Mouse (Mus musculus) spleen, postnatal 10 days (tissue): ENCODE measurements around the gene Ccdc17.
A peak's percentile ranks its signal among the peaks of the same experiment; 100 is the strongest.

Source experiments
- DNase-seq, 2 experiments: peaks; one replicate each; pipeline ENCODE4 v3.0.0; 2021 to 2022; ENCODE audit warnings: low spot score in 2 of 2

Ccdc17 gene

DNA sequence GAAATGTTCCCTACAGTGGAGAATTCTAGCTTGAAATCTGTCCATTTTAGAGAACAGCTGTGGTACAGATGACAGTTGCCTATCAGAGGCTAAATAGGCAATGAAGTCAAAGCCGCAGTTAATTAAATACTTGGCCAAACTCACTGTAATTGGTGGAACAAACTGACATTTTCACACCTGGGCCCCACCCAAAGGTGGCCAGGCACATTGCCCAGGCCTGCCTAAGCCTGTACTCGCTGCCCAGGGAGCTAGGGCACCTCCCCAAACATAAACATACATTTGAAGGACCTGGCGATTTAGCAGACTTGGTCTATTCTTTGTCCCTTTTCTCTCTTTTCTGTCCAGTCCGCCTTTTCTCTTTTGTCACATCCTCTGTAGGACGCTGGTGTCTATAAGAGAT, at the start of gene Ccdc17:
Ccdc17 (plus strand) TSS at position 276 of the 400 bp plus-strand sequence.
- no peak for DNase-seq

- no peak for DNase-seq
Observed at GRCm38 (mm10) chr4:116550432-116550831, 46.0 kb upstream of the Ccdc17 start.

DNA sequence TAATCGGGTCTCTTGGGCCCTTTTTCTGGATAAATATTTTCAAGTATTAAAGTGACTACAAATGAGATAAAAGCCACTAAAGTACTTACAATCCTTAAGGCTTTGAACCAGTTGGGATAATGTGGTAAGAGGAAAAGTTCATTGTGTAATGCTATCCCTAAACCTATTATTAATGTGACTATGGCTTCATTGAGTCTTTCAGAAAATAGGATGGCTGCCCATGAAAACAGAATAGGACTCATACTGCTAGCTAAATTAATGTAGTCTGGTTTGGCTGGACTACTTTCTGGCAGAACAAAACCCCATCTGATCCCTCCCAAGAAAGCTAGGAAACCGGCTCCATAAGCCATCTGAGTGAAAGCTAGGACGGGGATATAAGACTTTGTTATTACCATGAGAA, 43.4 kb upstream of the Ccdc17 start:
- DNase-seq: no peak

DNA sequence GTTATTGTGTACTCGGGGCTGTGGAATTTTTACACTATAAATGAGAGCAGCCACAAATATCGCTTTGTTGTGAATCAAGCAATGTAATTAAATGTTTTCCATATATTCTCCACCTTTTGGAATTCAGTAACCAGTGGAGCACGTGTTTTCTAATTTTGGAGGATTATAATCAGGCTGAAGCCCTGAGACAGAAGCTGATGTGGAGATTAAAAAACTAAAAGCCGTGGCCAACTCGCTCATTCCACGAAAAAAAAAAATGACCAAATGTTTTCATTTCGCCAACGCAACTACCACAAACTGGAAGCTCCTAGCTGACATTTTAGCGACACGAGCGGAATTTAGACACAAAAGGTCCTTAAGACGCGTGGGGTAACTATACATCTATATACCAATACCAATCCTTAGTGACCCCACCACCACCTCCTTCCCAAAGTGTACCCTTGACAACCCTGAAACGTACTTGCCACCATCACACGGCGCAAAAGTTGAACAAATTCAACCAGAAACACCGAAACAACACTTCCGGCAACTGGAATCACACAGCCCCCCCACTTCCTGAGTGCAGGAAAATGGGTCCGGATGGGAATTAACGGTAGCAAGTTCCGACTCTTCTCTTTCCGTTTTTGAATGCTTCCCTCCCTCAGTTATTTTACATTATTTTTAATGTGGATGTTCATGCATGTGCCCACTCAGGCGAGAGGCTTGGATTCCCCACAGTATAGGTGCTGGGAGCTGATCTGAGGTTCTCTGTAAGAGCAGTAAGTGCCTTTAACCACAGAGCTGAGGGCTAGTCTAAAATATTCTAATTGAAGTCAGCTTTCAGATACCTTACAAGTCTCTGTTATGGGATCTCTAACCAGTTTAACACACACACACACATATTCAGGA, 40.8 kb upstream of the Ccdc17 start, which contains the start of gene Tmem69:
Tmem69 (minus strand) TSS at position 524 of the 888 bp plus-strand sequence.
- peak; percentile 75 to 84 for DNase-seq

- DNase-seq: peak; percentile 90 to 96
Observed at GRCm38 (mm10) chr4:116556561-116557305, 39.7 kb upstream of the Ccdc17 start.

DNA sequence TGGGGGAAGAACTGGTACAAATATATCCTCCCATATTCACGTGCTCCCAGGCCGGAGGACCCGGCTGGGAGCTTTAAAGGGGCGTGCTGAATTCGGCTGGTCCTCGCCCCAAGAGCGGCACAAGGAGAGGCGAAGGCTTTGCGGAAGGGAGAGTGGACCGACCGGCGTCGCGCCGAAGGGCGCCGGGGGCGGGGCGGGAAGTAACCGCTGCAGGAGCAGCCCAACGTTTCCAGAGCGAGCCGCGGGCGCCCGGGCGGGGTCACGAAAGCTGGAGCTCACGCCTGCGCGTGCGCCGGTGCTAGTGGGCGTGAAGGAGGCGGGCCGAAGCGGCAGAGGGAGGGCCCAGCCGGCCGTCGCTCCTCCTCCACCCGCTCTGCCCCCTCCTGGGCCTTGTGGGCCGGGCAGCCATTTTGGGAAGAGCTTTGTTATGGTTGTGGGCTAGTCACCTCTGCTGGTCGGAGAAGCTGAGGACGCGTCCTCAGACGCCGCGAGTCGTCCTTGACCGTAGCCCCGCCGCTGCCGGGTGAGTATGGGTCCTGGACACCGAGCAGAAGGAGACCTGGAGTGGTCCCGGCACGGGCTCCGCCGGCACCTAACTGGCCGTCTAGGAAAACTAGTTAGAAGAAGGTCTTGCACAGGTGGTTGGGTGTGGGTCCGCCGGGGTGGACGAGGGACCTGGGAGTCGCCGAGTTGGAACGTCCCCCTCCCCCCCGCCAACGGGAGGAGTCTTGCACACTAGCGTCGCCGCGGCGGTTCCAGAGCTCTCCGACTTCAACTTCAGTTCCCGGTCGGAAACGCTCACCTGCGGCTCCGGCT, 38.9 kb upstream of the Ccdc17 start, which contains the start of gene Gpbp1l1:
Gpbp1l1 (plus strand) TSS at position 353 of the 816 bp plus-strand sequence.
- DNase-seq: peak; percentile 97 to 98

GRCm38 (mm10) chr4:116558151-116558882, 38.1 kb upstream of the Ccdc17 start:
- no peak for DNase-seq

- DNase-seq: no peak
Observed at GRCm38 (mm10) chr4:116595793-116596192, 661 bp upstream of the Ccdc17 start.

DNA sequence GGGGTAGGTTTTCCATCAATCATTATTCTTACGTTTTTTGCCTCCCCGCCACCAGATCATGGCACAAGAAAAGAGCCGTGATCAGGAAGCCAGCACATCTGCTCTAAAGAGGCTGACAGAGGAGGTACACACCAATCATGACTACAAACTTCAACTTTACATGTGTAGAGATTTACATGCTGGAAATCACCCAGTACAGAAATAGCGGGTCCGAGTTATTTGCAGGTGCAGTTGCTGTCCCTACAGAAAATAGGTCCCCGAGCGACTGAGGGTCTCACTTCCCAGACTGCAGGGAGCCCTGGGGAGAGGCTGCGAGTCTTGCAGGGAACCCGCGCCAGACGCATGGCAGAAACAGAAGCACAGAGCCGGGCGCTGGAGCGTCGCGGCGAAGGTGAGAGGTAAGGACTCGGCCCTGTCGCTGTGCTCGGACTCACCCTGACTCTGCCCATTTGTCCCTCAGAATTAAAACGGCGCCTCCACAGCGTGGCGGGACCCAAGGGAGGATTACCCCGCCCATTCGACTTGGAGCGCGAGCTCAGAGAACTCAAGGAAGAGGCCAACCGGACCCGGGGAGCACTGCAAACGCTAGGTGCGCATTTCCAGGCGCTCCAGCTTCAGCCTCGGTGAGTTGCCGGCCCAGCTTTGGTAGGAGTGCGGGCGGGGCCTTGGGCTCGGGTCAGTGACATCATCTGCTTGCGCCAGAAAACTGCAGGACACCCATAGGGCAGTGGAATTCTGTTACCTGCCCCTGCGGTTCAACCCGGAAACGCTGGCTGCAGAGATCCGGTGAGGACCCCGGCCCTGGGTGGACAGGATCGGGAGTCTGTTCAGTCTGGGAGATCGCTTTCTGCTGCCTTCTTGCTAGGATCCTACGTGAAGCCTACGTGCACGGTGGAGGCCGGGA, 776 bp downstream of the Ccdc17 start:
- DNase-seq: peak; percentile 75 to 90

- DNase-seq: no peak
Observed at GRCm38 (mm10) chr4:116612621-116613020, 16.2 kb downstream of the Ccdc17 start.

GRCm38 (mm10) chr4:116615237-116615636, 18.8 kb downstream of the Ccdc17 start:
- no peak for DNase-seq

DNA sequence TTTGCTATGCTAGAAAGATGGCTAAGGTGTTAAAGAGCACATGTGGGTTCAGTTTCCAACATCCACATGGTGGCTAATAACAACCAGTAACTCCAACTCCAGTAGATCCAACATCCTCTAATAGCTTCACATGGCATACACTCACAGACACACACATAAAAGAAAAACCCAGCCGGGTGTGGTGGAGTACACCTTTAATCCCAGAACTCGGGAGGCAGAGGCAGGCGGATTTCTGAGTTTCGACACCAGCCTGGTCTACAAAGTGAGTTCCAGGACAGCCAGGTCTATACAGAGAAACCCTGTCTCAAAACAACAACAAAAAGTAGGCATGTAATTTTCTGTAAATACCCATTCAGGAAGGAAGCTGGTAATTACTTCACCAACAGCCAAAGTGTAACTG, 28.4 kb downstream of the Ccdc17 start:
- DNase-seq: no peak

GRCm38 (mm10) chr4:116626658-116627358, 30.4 kb downstream of the Ccdc17 start:
- peak; percentile 88 to 89 for DNase-seq

GRCm38 (mm10) chr4:116627359-116627716, 30.9 kb downstream of the Ccdc17 start:
- DNase-seq: peak in 1 of 2 experiments; percentile 91

DNA sequence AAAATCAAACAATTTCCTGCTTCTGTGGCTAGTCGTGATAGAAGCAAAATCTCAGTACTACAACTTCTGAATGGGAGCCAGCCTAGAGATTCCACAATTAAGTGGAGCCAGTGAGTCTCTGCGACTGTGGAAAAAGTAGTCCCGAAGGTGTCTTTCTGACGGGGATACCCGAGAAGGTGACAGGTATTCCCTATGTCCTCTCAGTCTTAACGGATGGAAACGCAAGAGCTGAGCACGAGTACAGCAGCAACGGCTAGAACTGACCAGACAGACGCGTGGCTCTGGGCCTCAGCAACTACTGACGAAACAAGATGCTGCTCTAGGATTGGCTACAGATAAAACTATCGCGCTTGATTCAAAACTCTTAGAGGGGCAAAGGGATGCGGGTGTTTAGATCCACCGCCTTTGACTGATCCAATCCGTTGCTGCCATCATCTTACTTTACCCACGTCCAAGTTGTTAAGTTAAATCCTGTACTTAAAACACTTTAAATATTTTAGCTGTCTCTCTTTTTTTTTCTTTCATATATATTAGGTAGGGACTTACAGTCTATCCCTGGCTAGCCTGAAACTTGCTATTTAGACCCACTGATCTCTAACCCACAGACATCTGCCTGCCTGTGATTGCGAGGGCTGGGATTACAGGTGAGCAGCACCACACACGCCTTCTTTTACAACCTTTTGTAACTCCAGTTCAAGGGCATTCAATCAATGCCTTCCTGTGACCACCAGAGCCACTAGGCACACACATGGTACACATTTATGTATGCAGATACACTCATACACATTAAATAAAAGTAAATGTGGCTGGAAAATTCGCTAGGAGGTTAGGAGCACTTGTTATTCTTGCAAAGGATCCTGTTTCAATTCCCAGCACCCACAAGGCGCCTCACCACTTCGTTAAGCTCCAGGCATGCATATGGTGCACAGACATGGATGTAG, 31.5 kb downstream of the Ccdc17 start, which contains the start of gene Nasp:
Nasp (minus strand) TSS at position 220 of the 941 bp plus-strand sequence.
- DNase-seq: peak; percentile 67 to 72

DNA sequence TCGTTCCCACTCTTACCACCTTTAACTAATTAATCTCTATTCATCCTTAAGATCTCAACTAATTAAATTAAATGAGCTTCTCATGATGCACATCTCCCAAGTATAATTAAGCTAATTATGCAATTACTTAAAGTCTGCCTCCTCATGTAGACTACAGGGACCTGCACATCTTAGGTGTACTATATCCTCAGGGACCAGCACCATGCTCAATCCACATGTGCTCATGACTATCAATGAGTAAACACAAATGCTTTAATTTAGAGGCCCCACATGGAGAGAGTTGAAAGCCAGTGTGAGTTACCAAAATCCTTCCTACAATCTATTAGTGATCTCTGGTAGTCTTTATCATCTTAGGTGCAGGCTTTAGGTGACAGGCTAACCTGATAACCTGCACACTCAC, 38.7 kb downstream of the Ccdc17 start:
- no peak for DNase-seq

- no peak for DNase-seq
Observed at GRCm38 (mm10) chr4:116638821-116639220, 42.4 kb downstream of the Ccdc17 start.

GRCm38 (mm10) chr4:116642071-116642470, 45.6 kb downstream of the Ccdc17 start:
- DNase-seq: no peak
